Mouse (Mus musculus): Measurements from ENCODE around the gene Poln. TPM values are rescaled to one million over a fixed set of nuclear protein-coding genes. Genes with fewer than 3 reads are reported as not detected.

The Poln gene
- polyA plus RNA-seq (2014; fragmentation: Nextera tagmentation; extraction: Ambion mirVana) = 0.27 and 0.42 TPM in 2 replicates

DNA sequence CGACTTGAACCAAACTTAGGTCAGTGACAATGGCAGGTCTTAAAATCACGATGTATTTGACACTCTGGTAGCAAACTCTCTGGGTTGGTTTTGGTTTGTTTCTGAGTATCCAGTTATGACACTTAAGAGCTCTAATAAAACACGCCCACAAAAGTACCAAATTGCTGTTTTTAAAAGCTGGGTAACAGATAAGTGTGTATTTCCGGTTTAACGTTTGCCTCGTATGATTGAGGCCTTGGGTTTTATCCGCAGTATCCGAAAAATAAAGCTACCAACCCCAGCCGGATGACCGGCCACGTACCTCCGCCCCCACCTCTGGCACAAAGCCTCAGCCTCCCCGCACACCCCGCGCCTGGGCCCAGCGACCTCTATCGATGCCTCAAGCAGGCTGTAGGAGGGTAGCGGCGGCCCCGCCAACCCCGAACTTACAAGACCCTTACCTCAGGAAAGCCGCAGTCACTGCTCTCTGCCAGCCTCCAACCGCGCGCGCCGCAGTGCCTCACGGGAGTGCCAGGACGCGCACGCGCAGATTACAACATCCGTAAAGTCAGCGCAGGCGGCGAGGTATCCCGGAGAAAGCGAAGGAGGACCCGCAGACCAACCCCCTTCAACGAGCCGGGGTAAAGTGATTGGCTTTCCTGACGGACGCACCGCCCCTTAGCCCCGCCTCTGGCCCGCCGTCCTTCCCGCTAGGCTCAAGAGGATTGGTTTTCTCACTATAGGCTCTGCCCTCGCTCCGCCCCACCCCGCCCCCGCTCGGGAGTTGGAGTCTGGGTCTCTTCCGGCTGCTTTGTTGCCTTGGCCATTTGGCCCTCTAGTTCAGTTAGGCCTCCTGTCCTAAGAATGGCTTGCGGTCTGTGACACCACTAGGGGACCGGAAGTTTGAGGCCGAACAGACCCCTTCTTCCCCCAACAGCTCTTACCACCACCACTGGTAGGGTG is at the start of gene Poln, which contains the start of gene Haus3:
TSS of gene Poln (minus strand) at position 499 of the 942 bp plus-strand sequence.
TSS of gene Haus3 (minus strand) at position 578 of the 942 bp plus-strand sequence.
- peak within 1 kb of the TSS; percentile 87 for H3K27ac ChIP-seq (ENCODE audit: low read depth, low read length)
- H3K4me2 ChIP-seq (ENCODE audit: low read depth) = peak within 1 kb of the TSS; percentile 58
- H3K9ac ChIP-seq (ENCODE audit: low read length) = peak within 1 kb of the TSS; percentile 73
- DNase-seq (ENCODE audit: low spot score) (peak; percentile 99), ATAC-seq (ENCODE audit: insufficient read depth, low FRiP score, low TSS enrichment) (peak; percentile 99)
- H3K4me1 ChIP-seq (ENCODE audit: control insufficient read depth, insufficient read depth, low read length) = peaks cover 8% of the 10 kb centered on the region; the same call in 1 of the 2 replicates
- H3K9me3 ChIP-seq (ENCODE audit: control insufficient read depth, low read length) = no peaks in the 10 kb centered on the region
- H3K27me3 ChIP-seq (ENCODE audit: control insufficient read depth, insufficient read depth, low read length) = no peaks in the 10 kb centered on the region
- H3K36me3 ChIP-seq (ENCODE audit: control insufficient read depth, insufficient read depth, low read length) = no peaks in the 10 kb centered on the region; the same call in 1 of the 2 replicates
- under 1% methylated on average over 47 of the region's 57 CpGs for WGBS
- peak within 1 kb of the TSS; percentile 77 for H3K4me3 ChIP-seq (ENCODE audit: low read depth, low read length)

DNA sequence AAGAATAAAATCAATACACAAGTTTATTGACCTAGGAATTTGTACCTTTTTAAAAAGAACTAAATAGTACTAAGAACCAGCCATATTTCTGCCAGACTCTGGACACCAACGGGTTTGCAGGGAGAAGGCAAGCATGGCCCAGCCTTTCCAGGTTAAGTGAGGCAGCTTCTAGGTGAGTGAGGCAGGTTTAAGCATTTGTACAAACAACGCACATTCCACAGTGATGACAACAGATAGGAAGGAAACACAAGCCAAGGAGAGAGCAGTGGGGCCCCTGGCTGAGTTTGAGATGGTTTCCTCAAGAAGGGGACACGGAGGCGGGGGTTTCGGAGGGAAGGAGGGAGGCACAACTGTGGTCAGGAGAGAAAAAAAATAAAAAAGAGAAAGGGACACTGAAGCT is 49.4 kb upstream of the Poln start:
- no peak overlapping the region for H3K4me3 ChIP-seq (ENCODE audit: low read depth, low read length)
- 82% methylated on average over 5 of the region's 5 CpGs for WGBS
- H3K9ac ChIP-seq (ENCODE audit: low read length) = no peak overlapping the region
- no peak overlapping the region for H3K27ac ChIP-seq (ENCODE audit: low read depth, low read length)
- no peak for ATAC-seq (ENCODE audit: insufficient read depth, low FRiP score, low TSS enrichment)
- no peaks in the 10 kb centered on the region for H3K27me3 ChIP-seq (ENCODE audit: control insufficient read depth, insufficient read depth, low read length)
- no peaks in the 10 kb centered on the region for H3K4me1 ChIP-seq (ENCODE audit: control insufficient read depth, insufficient read depth, low read length)
- no peak overlapping the region for H3K4me2 ChIP-seq (ENCODE audit: low read depth)
- H3K9me3 ChIP-seq (ENCODE audit: control insufficient read depth, low read length) = no peaks in the 10 kb centered on the region
- H3K36me3 ChIP-seq (ENCODE audit: control insufficient read depth, insufficient read depth, low read length) = no peaks in the 10 kb centered on the region
- no peak for DNase-seq (ENCODE audit: low spot score)

DNA sequence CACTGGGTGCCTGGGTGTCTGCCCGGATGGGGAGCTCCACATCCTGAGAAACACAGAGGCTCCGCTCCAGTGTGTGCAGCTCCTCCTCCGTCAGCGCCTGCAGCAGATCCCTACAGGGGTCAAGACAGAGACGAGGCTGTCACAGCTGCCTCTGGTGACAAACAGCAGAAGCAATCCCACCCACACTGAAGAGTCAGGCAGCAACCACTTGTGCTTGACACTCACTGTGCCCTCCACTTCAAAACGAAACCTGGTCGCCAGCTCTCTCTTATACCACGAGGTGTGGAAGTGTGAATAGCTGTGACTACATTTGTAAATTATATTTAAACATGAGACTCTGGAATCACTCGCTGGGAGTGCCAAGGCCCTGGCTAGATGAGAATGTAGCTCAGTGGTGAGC is 48.5 kb upstream of the Poln start:
- ATAC-seq (ENCODE audit: insufficient read depth, low FRiP score, low TSS enrichment) (no peak), DNase-seq (ENCODE audit: low spot score) (no peak)

DNA sequence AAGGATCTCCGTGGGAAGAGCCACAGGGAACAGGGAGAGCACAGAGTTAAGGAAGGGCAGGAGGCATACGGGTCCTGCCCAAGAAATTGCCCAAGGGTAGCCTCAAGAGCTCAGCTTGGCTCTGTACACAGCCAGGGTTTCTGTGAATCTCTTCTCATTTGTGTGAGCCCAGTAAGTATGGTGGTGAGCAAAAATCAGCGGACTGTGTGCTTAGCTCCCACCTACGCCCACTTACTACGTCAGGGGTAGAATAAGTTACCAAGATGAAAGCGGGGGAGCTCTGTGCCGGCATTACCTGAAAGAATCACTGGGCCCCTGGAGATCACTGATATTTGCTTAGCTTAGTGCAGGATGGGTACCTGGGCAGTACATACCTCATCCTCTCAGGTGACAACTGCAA is 46.8 kb upstream of the Poln start:
- Histone ChIP-seq H3K4me3 (ENCODE audit: low read depth, low read length) (no peak overlapping the region), H3K36me3 (ENCODE audit: control insufficient read depth, insufficient read depth, low read length) (no peaks in the 10 kb centered on the region), H3K27ac (ENCODE audit: low read depth, low read length) (no peak overlapping the region), H3K9me3 (ENCODE audit: control insufficient read depth, low read length) (no peaks in the 10 kb centered on the region), H3K27me3 (ENCODE audit: control insufficient read depth, insufficient read depth, low read length) (no peaks in the 10 kb centered on the region), H3K4me2 (ENCODE audit: low read depth) (no peak overlapping the region), H3K4me1 (ENCODE audit: control insufficient read depth, insufficient read depth, low read length) (no peaks in the 10 kb centered on the region), H3K9ac (ENCODE audit: low read length) (no peak overlapping the region)
- ATAC-seq (ENCODE audit: insufficient read depth, low FRiP score, low TSS enrichment) = no peak
- WGBS = 84% methylated on average over 7 of the region's 7 CpGs
- no peak for DNase-seq (ENCODE audit: low spot score)

More for the DNA sequence above, 48.5 kb upstream of the Poln start:
- no peaks in the 10 kb centered on the region for H3K4me1 ChIP-seq (ENCODE audit: control insufficient read depth, insufficient read depth, low read length)
- no peak overlapping the region for H3K27ac ChIP-seq (ENCODE audit: low read depth, low read length)
- H3K4me2 ChIP-seq (ENCODE audit: low read depth) = no peak overlapping the region
- H3K9me3 ChIP-seq (ENCODE audit: control insufficient read depth, low read length) = no peaks in the 10 kb centered on the region
- no peaks in the 10 kb centered on the region for H3K27me3 ChIP-seq (ENCODE audit: control insufficient read depth, insufficient read depth, low read length)
- no peaks in the 10 kb centered on the region for H3K36me3 ChIP-seq (ENCODE audit: control insufficient read depth, insufficient read depth, low read length)
- H3K9ac ChIP-seq (ENCODE audit: low read length) = no peak overlapping the region; the same call in 1 of the 2 replicates
- 68% methylated on average over 9 of the region's 9 CpGs for WGBS
- H3K4me3 ChIP-seq (ENCODE audit: low read depth, low read length) = no peak overlapping the region

DNA sequence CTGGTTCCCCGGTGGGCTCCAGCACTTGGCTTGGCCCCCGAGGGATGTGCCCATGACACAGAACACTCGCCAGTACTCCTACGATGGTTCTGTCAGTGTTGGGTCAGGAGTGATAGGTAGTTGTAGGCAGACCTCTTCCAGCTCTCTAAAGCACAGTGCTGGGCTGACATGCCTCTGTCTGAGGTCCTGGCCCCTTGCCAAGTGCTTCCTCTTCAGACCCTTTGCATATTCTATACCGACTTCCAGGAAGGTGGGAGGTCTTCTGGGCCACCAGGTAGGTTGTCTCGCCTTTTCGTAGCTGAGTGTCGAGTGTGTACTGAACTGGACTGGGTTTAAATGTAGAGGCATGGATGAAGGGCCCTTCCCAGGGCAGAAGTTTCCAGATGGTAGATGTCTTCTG is 44.4 kb upstream of the Poln start:
- Histone ChIP-seq H3K9ac (ENCODE audit: low read length) (no peak overlapping the region), H3K9me3 (ENCODE audit: control insufficient read depth, low read length) (no peaks in the 10 kb centered on the region), H3K36me3 (ENCODE audit: control insufficient read depth, insufficient read depth, low read length) (no peaks in the 10 kb centered on the region), H3K27me3 (ENCODE audit: control insufficient read depth, insufficient read depth, low read length) (no peaks in the 10 kb centered on the region), H3K4me2 (ENCODE audit: low read depth) (no peak overlapping the region), H3K4me1 (ENCODE audit: control insufficient read depth, insufficient read depth, low read length) (no peaks in the 10 kb centered on the region), H3K4me3 (ENCODE audit: low read depth, low read length) (no peak overlapping the region), H3K27ac (ENCODE audit: low read depth, low read length) (no peak overlapping the region)
- DNase-seq (ENCODE audit: low spot score) (no peak), ATAC-seq (ENCODE audit: insufficient read depth, low FRiP score, low TSS enrichment) (no peak)
- WGBS = 85% methylated on average over 8 of the region's 8 CpGs

DNA sequence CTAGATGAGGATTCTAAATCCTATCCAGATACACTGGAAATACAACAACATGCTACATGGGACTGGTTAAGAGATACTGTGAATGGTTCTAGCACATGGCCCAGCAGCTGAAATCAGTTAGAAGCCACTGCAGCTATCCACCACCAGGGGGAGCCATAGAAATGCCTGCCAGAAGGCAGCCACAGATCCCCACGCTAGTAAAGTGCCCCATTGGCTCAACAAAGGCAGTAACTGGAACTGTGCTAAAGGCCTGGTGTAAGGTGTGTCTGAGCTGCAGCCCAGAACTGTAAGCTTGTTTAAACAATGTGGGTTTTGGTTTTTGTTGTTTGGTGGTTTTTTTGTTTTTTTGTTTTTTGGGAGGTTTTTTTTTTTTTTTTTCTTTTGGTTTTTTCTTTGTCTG is 41.0 kb upstream of the Poln start:
- Histone ChIP-seq H3K9ac (ENCODE audit: low read length) (no peak overlapping the region), H3K27me3 (ENCODE audit: control insufficient read depth, insufficient read depth, low read length) (no peaks in the 10 kb centered on the region), H3K4me3 (ENCODE audit: low read depth, low read length) (no peak overlapping the region), H3K9me3 (ENCODE audit: control insufficient read depth, low read length) (no peaks in the 10 kb centered on the region), H3K27ac (ENCODE audit: low read depth, low read length) (no peak overlapping the region), H3K4me1 (ENCODE audit: control insufficient read depth, insufficient read depth, low read length) (no peaks in the 10 kb centered on the region), H3K4me2 (ENCODE audit: low read depth) (no peak overlapping the region), H3K36me3 (ENCODE audit: control insufficient read depth, insufficient read depth, low read length) (no peaks in the 10 kb centered on the region)
- 3% methylated on average over 1 of the region's 1 CpGs for WGBS
- no peak for ATAC-seq (ENCODE audit: insufficient read depth, low FRiP score, low TSS enrichment)
- DNase-seq (ENCODE audit: low spot score) = peak; percentile 68

DNA sequence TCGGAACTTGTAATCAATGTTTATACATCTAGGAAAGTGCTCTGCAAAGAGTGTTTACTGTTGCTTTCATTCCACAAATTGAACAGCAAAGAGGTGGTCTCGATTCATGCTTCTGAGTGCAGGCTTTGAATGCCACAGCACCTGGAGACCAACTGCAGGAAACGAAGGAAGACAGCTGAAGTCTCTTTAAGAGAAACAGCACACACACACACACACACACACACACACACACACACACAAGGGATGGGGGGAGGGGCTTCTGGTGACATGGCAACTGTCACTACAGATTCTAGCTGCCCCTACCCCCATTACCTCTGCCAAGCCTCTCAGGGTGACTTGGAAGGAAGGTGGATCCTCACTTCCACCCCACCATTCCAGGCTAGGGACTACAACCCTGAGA is 38.3 kb upstream of the Poln start:
- Histone ChIP-seq H3K9me3 (ENCODE audit: control insufficient read depth, low read length) (no peaks in the 10 kb centered on the region), H3K4me2 (ENCODE audit: low read depth) (no peak overlapping the region), H3K4me1 (ENCODE audit: control insufficient read depth, insufficient read depth, low read length) (no peaks in the 10 kb centered on the region), H3K36me3 (ENCODE audit: control insufficient read depth, insufficient read depth, low read length) (no peaks in the 10 kb centered on the region), H3K9ac (ENCODE audit: low read length) (no peak overlapping the region), H3K27ac (ENCODE audit: low read depth, low read length) (no peak overlapping the region), H3K4me3 (ENCODE audit: low read depth, low read length) (no peak overlapping the region), H3K27me3 (ENCODE audit: control insufficient read depth, insufficient read depth, low read length) (no peaks in the 10 kb centered on the region)
- no peak for DNase-seq (ENCODE audit: low spot score)
- WGBS = 86% methylated on average over 3 of the region's 3 CpGs
- no peak for ATAC-seq (ENCODE audit: insufficient read depth, low FRiP score, low TSS enrichment)

DNA sequence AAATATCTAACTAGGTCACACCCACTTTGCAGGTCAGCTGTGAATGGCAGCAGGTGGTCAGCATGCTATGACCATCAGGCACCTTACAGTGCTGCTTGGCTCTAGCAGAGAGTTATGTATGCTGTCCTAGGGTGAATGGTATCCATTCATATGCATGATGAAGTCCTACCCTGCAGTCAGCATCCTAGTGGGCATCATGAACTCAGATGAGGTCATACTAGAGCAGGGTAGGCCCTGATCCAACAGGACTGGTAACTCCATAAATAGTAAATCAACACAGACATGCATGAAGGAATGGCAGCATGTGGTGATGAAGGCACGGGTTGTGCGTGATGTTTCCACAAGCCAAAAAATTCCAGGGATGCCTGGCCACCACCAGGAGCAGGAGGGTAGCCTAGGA is 36.5 kb upstream of the Poln start:
- WGBS = 68% methylated on average over 2 of the region's 2 CpGs
- Histone ChIP-seq H3K4me2 (ENCODE audit: low read depth) (no peak overlapping the region), H3K9me3 (ENCODE audit: control insufficient read depth, low read length) (no peaks in the 10 kb centered on the region), H3K27ac (ENCODE audit: low read depth, low read length) (no peak overlapping the region), H3K4me3 (ENCODE audit: low read depth, low read length) (no peak overlapping the region), H3K9ac (ENCODE audit: low read length) (no peak overlapping the region), H3K27me3 (ENCODE audit: control insufficient read depth, insufficient read depth, low read length) (no peaks in the 10 kb centered on the region), H3K4me1 (ENCODE audit: control insufficient read depth, insufficient read depth, low read length) (no peaks in the 10 kb centered on the region), H3K36me3 (ENCODE audit: control insufficient read depth, insufficient read depth, low read length) (no peaks in the 10 kb centered on the region)
- DNase-seq (ENCODE audit: low spot score) (no peak), ATAC-seq (ENCODE audit: insufficient read depth, low FRiP score, low TSS enrichment) (no peak)

DNA sequence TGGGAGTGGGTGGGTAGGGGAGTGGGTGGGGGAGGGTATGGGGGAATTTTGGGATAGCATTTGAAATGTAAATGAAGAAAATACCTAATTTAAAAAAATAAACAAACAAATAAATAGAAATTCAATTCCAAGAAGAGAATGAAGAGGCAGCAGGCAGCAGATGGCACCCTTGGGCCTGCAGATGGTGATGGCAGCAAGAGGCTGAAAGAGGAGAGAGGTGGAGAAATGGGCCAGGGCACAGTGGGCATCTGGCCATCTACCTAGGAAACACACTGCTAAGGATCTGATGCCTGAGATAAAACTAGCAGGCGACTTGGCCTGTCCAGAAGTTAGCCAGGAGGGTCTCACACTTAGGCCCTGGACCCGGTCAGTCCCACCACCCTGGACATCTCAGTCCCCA is 35.7 kb upstream of the Poln start:
- no peak overlapping the region for H3K4me3 ChIP-seq (ENCODE audit: low read depth, low read length)
- H3K27ac ChIP-seq (ENCODE audit: low read depth, low read length) = no peak overlapping the region
- H3K4me1 ChIP-seq (ENCODE audit: control insufficient read depth, insufficient read depth, low read length) = no peaks in the 10 kb centered on the region
- ATAC-seq (ENCODE audit: insufficient read depth, low FRiP score, low TSS enrichment) (no peak), DNase-seq (ENCODE audit: low spot score) (no peak)
- H3K27me3 ChIP-seq (ENCODE audit: control insufficient read depth, insufficient read depth, low read length) = no peaks in the 10 kb centered on the region
- no peaks in the 10 kb centered on the region for H3K9me3 ChIP-seq (ENCODE audit: control insufficient read depth, low read length)
- no peaks in the 10 kb centered on the region for H3K36me3 ChIP-seq (ENCODE audit: control insufficient read depth, insufficient read depth, low read length)
- 85% methylated on average over 2 of the region's 2 CpGs for WGBS
- H3K4me2 ChIP-seq (ENCODE audit: low read depth) = no peak overlapping the region
- H3K9ac ChIP-seq (ENCODE audit: low read length) = no peak overlapping the region

All from neural tube, embryonic 11.5 days (tissue).